Mouse (Mus musculus) mouse trophoblast stem cell (cell line): Measurements from ENCODE around the gene Polr2h.
"Not testable (repeated sequence)": the region's sequence is repeated elsewhere in the genome, so short reads cannot be mapped to it uniquely, and the experiment has no call there.

ENCODE experiments used
- in situ Hi-C, 2 experiments: fragments of 300-500 bp; cut with MseI, MboI; formaldehyde crosslinking; loops; 2 replicates in 1 of 2; 3 replicates in 1 of 2; pipeline ENCODE4 v1.15.1; 2025

The Polr2h gene

DNA sequence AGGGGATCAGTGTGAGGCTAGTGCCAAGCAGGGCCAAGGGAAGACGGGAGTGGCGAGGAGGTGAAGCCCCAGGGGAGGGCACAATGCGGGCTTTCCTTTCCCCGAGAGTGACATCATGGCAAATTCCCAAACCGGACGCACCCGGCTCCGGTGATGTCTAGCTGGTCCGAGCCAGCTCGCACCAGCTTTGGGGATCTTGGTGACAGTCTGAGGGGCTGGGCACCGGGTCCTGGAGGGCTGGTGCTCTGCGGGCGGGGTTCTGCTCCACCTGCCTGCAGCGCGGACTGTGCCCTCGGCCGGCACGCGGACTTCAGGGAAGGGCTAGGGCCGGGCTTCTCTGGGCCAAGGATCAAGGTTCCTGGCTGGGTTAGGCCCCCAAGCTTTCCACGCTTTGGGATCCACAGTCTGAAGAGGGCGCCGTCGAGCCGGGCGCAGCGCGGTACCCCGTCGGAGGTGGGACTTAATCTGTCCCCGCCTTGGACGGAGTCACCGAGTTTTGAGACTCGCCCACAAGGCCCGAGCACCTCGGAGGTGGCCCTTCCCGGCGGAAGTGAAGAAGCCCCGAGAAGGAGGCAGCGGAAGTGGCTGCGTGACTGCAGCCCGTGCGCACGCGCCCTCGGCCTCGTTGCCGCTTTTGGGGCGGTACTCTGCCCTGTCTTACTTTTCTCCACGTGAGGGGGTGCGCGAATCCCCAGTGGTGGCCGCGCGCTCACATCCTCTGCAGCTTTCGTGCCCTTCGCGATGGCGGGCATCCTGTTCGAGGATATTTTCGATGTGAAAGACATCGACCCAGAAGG, at the start of gene Polr2h, which contains the start of gene Clcn2:
TSS of gene Polr2h (plus strand) at position 485 of the 797 bp plus-strand sequence.
TSS of gene Clcn2 (minus strand) at position 566 of the 797 bp plus-strand sequence.
- in situ Hi-C loops = no loop called here

DNA sequence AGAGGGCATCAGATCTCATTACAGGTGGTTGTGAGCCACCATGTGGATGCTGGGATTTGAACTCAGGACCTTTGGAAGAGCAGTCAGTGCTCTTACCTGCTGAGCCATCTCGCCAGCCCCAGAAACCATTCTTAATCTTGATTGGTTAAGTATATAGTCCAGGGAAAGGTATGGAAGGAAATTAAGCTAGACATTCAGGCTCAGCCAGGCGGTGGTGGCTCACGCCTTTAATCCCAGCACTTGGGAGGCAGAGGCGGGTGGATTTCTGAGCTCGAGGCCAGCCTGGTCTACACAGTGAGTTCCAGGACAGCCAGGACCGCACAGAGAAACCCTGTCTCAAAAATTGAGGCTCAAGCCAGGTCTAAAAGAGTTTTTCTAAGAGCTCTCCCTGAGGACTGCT, 49.5 kb upstream of the Polr2h start, which contains the start of gene Eif4g1:
TSS of gene Eif4g1 (plus strand) at position 301 of the 400 bp plus-strand sequence.
- in situ Hi-C loops = not testable (repeated sequence)

DNA sequence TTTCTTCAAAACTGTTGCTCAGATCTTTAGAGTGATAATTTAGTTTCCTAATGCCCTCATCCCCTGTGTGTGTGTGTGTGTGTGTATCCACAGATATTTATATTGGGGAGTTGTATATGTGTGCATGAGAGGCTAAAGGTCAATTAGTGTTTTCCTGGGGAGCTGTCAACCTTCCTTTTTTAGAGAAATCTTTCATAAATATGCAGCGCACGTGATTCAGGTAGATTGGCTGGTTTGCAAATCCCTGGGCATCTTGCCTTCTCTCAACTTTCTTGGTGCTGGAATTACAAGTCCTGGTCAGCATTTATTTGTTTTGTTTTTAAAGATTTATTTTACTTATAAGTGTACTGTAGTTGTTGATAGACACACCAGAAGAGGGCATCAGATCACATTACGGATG, 47.2 kb upstream of the Polr2h start:
- in situ Hi-C loops = no loop called here

DNA sequence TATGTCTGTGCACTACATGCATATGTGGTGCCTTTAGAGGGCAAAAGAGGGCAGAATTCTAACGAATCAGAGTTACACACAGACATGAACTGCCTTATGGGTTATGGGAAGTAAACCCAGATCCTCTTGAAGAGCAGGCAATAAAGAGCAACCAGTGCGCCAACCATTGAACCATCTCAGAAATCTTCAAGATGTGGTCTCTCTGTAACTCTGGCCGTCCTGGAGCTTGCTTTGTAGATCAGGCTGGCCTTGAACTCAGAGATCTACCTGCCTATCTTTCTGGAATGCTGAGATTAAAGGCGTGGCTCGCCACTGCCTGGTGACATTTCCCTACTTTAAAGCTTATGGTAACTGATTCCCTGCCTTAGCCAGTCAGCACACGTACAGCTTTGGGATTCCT, 45.6 kb upstream of the Polr2h start:
- in situ Hi-C loops = no loop called here

GRCm38 (mm10) chr16:20672500-20672902, 45.0 kb upstream of the Polr2h start:
- in situ Hi-C loops = no loop called here

GRCm38 (mm10) chr16:20672965-20673705, 44.3 kb upstream of the Polr2h start:
- in situ Hi-C loops = no loop called here

DNA sequence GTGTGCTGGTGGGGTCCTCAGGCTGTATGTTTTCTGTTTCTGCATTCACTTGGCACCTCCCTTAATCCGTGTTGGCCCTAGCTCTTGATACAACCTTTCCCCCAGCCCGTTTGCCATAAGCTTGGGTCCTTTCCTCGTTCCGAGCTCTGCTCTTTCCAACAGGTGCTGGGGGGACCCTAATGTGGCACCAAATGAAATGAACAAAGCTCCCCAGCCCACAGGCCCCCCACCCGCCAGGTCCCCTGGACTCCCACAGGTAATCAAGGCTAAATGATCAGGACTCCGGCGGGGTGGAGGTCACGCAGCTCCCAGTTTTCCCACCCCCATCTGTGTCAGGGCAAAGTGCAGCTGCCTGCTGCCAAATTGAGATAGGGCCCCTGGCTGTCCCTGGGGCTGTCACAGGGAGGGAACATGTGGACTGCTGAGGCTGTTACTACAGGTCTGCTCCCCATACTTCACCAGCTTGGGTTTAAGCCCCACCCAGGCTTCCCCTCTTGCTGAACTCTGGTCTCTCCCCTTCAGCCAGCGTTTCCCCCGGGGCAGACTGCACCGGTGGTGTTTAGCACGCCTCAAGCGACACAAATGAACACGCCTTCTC, 43.7 kb upstream of the Polr2h start:
- in situ Hi-C loops = no loop called here

- in situ Hi-C loops = no loop called here
Observed at GRCm38 (mm10) chr16:20675213-20675612, 42.3 kb upstream of the Polr2h start.

- in situ Hi-C loops = no loop called here
Observed at GRCm38 (mm10) chr16:20676702-20677101, 40.8 kb upstream of the Polr2h start.

- in situ Hi-C loops = no loop called here
Observed at GRCm38 (mm10) chr16:20677380-20677779, 40.1 kb upstream of the Polr2h start.

DNA sequence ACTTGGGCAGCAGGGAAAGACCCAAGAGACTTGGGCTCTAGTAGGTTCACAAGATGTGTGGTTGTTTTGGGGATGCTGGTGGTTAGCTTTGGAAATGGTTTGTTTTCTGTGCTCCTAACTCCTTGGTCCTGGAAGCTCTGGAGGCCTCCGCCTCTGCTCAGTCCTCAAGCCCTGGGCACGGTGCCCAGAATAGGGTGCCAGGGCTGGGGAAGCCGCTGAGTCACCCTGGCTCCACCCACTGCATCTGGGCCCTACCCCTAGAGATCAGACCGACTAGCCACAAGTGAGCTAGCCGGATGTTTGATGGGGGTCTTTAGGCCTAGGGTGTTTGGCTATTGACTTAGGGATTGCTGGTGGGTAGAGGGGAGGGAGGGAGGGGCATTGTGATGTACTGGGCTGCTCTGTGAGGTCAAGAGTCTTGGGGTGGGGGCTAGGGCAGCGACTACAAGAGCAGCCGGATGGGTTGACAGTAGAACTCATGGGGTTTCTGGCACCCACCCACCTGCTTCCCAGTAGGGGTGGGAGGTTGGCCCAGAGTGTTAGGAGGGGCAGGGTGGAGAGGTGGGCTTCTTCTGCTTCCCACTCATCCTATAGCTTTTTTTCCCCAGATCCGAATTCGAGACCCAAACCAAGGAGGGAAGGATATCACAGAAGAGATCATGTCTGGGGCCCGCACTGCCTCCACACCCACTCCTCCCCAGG, 39.3 kb upstream of the Polr2h start:
- in situ Hi-C loops = no loop called here

DNA sequence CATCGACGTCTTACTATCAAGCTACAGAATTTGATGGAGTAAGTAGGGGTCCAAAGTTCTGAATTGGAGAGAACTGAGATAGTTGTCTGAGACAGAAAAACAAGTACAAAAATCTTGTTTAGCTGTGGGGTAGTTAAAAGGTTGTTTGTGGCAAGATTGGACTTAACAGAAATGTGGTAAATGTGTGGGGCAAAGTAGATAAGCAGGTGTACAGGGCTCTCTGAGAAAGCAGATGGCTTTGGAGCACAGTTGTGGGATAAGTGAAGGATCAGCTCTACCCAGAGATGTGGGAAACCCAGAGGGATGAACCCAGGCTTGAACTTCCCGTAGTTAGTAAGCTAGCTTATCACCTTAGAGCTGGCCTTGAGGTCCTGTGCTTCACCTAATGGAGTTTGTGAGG, 26.7 kb upstream of the Polr2h start:
- in situ Hi-C loops = no loop called here

GRCm38 (mm10) chr16:20691617-20692016, 25.8 kb upstream of the Polr2h start:
- in situ Hi-C loops = no loop called here

DNA sequence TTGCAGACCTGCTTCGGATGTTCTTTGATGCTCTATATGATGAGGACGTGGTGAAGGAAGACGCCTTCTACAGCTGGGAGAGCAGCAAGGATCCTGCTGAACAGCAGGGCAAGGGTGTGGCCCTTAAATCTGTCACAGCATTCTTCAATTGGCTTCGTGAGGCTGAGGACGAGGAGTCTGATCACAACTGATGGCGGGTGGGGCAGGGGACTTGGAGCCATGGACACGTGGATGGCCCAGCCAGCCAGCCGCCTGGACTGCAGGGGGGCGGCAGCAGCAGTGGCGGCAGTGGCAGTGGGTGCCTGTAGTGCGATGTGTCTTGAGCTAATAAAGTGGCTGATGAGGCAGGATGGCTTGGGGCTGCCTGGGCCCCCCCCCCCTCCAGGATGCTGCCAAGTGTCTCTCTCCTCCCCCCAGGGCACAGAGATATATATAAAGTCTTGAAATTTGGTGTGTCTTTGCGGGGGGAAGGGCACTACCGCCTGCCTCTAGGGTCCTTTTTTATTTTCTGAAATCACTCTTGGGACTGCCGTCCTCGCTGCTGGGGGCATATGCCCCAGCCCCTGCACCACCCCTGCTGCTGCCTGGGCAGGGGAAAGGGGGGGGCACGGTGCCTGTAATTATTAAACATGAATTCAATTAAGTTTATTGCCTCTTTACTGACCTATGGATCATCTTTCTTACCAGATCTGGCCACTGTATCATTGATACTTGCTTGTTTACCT, 25.1 kb upstream of the Polr2h start:
- in situ Hi-C loops = no loop called here

- in situ Hi-C loops = no loop called here
Observed at GRCm38 (mm10) chr16:20693111-20693701, 24.3 kb upstream of the Polr2h start, which contains the start of gene Fam131a. TSS of gene Fam131a (plus strand) at chr16:20693241.

- in situ Hi-C loops = no loop called here
Observed at GRCm38 (mm10) chr16:20694781-20695180, 22.7 kb upstream of the Polr2h start.

DNA sequence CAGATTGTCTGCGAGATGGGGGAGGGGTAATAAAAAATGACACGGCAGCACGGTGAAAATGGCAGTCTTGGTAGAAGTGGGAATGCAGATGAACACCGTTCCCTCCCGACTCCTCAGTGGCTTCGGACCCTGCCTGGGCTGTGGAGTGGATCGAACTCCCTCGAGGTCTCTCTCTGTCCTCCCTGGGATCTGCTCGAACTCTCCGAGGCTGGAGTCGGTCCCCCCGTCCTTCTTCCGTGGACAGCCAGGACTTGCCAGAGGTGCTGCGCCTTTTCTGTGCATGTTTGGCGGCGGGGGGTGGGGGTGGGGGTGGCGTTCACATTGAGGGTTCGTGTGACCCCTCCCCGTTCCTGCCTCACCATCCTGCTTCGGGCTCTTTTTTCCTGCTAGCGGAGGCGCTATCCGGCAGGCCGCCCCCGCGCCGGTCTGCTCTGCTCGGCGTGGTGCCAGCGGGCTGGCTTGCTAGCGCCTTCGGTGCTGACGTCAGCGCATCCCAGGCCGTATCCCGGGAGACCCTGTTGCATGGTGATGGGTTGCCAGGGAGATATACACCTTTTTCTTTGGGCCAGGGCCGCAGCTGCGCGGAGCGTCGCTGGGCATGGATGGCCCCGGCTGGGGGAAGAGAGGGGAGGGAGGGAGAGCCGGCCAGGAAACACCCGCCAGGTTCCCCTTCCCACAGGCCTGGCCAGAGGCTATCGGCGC, 21.7 kb upstream of the Polr2h start:
- in situ Hi-C loops = no loop called here

DNA sequence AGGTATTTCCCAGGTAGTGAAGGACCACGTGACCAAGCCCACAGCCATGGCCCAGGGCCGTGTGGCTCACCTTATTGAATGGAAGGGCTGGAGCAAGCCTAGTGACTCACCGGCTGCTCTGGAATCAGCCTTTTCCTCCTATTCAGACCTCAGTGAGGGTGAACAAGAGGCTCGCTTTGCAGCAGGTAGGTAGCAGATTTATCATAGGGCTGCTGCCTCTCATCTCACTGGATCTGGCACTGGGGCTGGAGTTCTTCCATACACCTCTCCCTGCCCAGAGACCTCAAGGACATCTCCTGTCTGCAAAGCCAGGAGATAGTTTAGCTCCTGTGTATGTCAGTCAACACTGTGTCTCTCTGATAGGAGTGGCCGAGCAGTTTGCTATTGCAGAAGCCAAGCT, 18.2 kb upstream of the Polr2h start:
- in situ Hi-C loops = no loop called here

- in situ Hi-C loops = no loop called here
Observed at GRCm38 (mm10) chr16:20700036-20700435, 17.4 kb upstream of the Polr2h start.

GRCm38 (mm10) chr16:20701316-20701715, 16.1 kb upstream of the Polr2h start:
- in situ Hi-C loops = no loop called here
